Mouse (Mus musculus): ENCODE data around the gene Cdkn1b. TPM values are rescaled to one million over a fixed set of nuclear protein-coding genes. Genes with fewer than 3 reads are reported as not detected.

Cdkn1b gene
- polyA plus RNA-seq, 1 experiment from 2014 or later, result 21.7 TPM

GRCm38 (mm10) chr6:134897443-134898094 lies 22.6 kb upstream of the Cdkn1b start:
- Histone ChIP-seq H3K9ac (ENCODE audit: low read length) (peak overlapping the region; percentile 82), H3K4me1 (replicated peaks; ENCODE audit: control insufficient read depth, insufficient read depth, low read length) (peaks cover 5% of the 10 kb centered on the region), H3K9me3 (ENCODE audit: control insufficient read depth, low read length) (no peaks in the 10 kb centered on the region), H3K27me3 (ENCODE audit: control insufficient read depth, insufficient read depth, low read depth, low read length) (no peaks in the 10 kb centered on the region), H3K4me2 (ENCODE audit: low read depth, low read length) (peak overlapping the region; percentile 82), H3K36me3 (ENCODE audit: control insufficient read depth, insufficient read depth, low read length) (no peaks in the 10 kb centered on the region), H3K4me3 (ENCODE audit: low read length) (peak overlapping the region; percentile 61), H3K27ac (ENCODE audit: low read length) (peak overlapping the region; percentile 100)
- WGBS, result under 1% methylated on average over 38 of the region's 38 CpGs
- peak; percentile 95 for ATAC-seq (ENCODE audit: low read depth)

GRCm38 (mm10) chr6:134898095-134898965 lies 21.9 kb upstream of the Cdkn1b start, which contains the start of gene Gpr19:
TSS of gene Gpr19 (minus strand) at chr6:134898578.
- no peaks in the 10 kb centered on the region for H3K27me3 ChIP-seq (ENCODE audit: control insufficient read depth, insufficient read depth, low read depth, low read length)
- 1% methylated on average over 51 of the region's 51 CpGs for WGBS

GRCm38 (mm10) chr6:134903368-134903767 lies 16.8 kb upstream of the Cdkn1b start:
- 84% methylated on average over 3 of the region's 4 CpGs for WGBS
- Histone ChIP-seq H3K4me1 (replicated peaks; ENCODE audit: control insufficient read depth, insufficient read depth, low read length) (no peaks in the 10 kb centered on the region), H3K36me3 (ENCODE audit: control insufficient read depth, insufficient read depth, low read length) (no peaks in the 10 kb centered on the region), H3K4me3 (ENCODE audit: low read length) (no peak overlapping the region), H3K4me2 (ENCODE audit: low read depth, low read length) (no peak overlapping the region), H3K9me3 (ENCODE audit: control insufficient read depth, low read length) (no peaks in the 10 kb centered on the region), H3K27ac (ENCODE audit: low read length) (no peak overlapping the region), H3K9ac (ENCODE audit: low read length) (no peak overlapping the region), H3K27me3 (ENCODE audit: control insufficient read depth, insufficient read depth, low read depth, low read length) (no peaks in the 10 kb centered on the region)
- ATAC-seq (ENCODE audit: low read depth), result no peak

More at GRCm38 (mm10) chr6:134898095-134898965, 21.9 kb upstream of the Cdkn1b start, which contains the start of gene Gpr19:
- ATAC-seq (ENCODE audit: low read depth), result peak; percentile 96
- Histone ChIP-seq H3K9ac (ENCODE audit: low read length) (peak within 1 kb of the TSS; percentile 82), H3K36me3 (ENCODE audit: control insufficient read depth, insufficient read depth, low read length) (no peaks in the 10 kb centered on the region), H3K4me2 (ENCODE audit: low read depth, low read length) (peak within 1 kb of the TSS; percentile 82), H3K4me1 (replicated peaks; ENCODE audit: control insufficient read depth, insufficient read depth, low read length) (peaks cover 5% of the 10 kb centered on the region), H3K9me3 (ENCODE audit: control insufficient read depth, low read length) (no peaks in the 10 kb centered on the region), H3K27ac (ENCODE audit: low read length) (peak within 1 kb of the TSS; percentile 100), H3K4me3 (ENCODE audit: low read length) (peak within 1 kb of the TSS; percentile 61)

GRCm38 (mm10) chr6:134903891-134904884 lies 16.0 kb upstream of the Cdkn1b start:
- Histone ChIP-seq H3K27me3 (ENCODE audit: control insufficient read depth, insufficient read depth, low read depth, low read length) (no peaks in the 10 kb centered on the region), H3K4me3 (ENCODE audit: low read length) (no peak overlapping the region), H3K9ac (ENCODE audit: low read length) (no peak overlapping the region), H3K9me3 (ENCODE audit: control insufficient read depth, low read length) (no peaks in the 10 kb centered on the region), H3K27ac (ENCODE audit: low read length) (no peak overlapping the region), H3K4me2 (ENCODE audit: low read depth, low read length) (no peak overlapping the region), H3K4me1 (replicated peaks; ENCODE audit: control insufficient read depth, insufficient read depth, low read length) (no peaks in the 10 kb centered on the region), H3K36me3 (ENCODE audit: control insufficient read depth, insufficient read depth, low read length) (no peaks in the 10 kb centered on the region)
- WGBS, result 88% methylated on average over 10 of the region's 10 CpGs
- no peak for ATAC-seq (ENCODE audit: low read depth)

GRCm38 (mm10) chr6:134905811-134906210 lies 14.4 kb upstream of the Cdkn1b start:
- Histone ChIP-seq H3K4me3 (ENCODE audit: low read length) (no peak overlapping the region), H3K4me1 (replicated peaks; ENCODE audit: control insufficient read depth, insufficient read depth, low read length) (no peaks in the 10 kb centered on the region), H3K4me2 (ENCODE audit: low read depth, low read length) (no peak overlapping the region), H3K9me3 (ENCODE audit: control insufficient read depth, low read length) (no peaks in the 10 kb centered on the region), H3K36me3 (ENCODE audit: control insufficient read depth, insufficient read depth, low read length) (no peaks in the 10 kb centered on the region), H3K27ac (ENCODE audit: low read length) (no peak overlapping the region), H3K27me3 (ENCODE audit: control insufficient read depth, insufficient read depth, low read depth, low read length) (no peaks in the 10 kb centered on the region), H3K9ac (ENCODE audit: low read length) (no peak overlapping the region)
- ATAC-seq (ENCODE audit: low read depth), result no peak
- 83% methylated on average over 1 of the region's 1 CpGs for WGBS

- H3K4me1 ChIP-seq (replicated peaks; ENCODE audit: control insufficient read depth, insufficient read depth, low read length), result peaks cover 12% of the 10 kb centered on the region
- no peak overlapping the region for H3K4me2 ChIP-seq (ENCODE audit: low read depth, low read length)
- no peaks in the 10 kb centered on the region for H3K27me3 ChIP-seq (ENCODE audit: control insufficient read depth, insufficient read depth, low read depth, low read length)
- H3K9ac ChIP-seq (ENCODE audit: low read length), result no peak overlapping the region
- H3K9me3 ChIP-seq (ENCODE audit: control insufficient read depth, low read length), result no peaks in the 10 kb centered on the region
- no peak overlapping the region for H3K4me3 ChIP-seq (ENCODE audit: low read length)
- no peak for ATAC-seq (ENCODE audit: low read depth)
- H3K36me3 ChIP-seq (ENCODE audit: control insufficient read depth, insufficient read depth, low read length), result no peaks in the 10 kb centered on the region
- H3K27ac ChIP-seq (ENCODE audit: low read length), result no peak overlapping the region
- 79% methylated on average over 5 of the region's 5 CpGs for WGBS
Measured at GRCm38 (mm10) chr6:134914523-134914922, 5.7 kb upstream of the Cdkn1b start.

- no peaks in the 10 kb centered on the region for H3K9me3 ChIP-seq (ENCODE audit: control insufficient read depth, low read length)
- peak overlapping the region; percentile 97 for H3K4me2 ChIP-seq (ENCODE audit: low read depth, low read length)
- H3K27me3 ChIP-seq (ENCODE audit: control insufficient read depth, insufficient read depth, low read depth, low read length), result no peaks in the 10 kb centered on the region
- no peaks in the 10 kb centered on the region for H3K36me3 ChIP-seq (ENCODE audit: control insufficient read depth, insufficient read depth, low read length)
- ATAC-seq (ENCODE audit: low read depth), result no peak
- H3K4me1 ChIP-seq (replicated peaks; ENCODE audit: control insufficient read depth, insufficient read depth, low read length), result peaks cover 12% of the 10 kb centered on the region
- peak overlapping the region; percentile 60 for H3K4me3 ChIP-seq (ENCODE audit: low read length)
- peak overlapping the region; percentile 74 for H3K9ac ChIP-seq (ENCODE audit: low read length)
- under 1% methylated on average over 11 of the region's 11 CpGs for WGBS
- H3K27ac ChIP-seq (ENCODE audit: low read length), result peak overlapping the region; percentile 82
Measured at GRCm38 (mm10) chr6:134916641-134917040, 3.6 kb upstream of the Cdkn1b start.

- H3K4me1 ChIP-seq (replicated peaks; ENCODE audit: control insufficient read depth, insufficient read depth, low read length), result peaks cover 12% of the 10 kb centered on the region
- H3K36me3 ChIP-seq (ENCODE audit: control insufficient read depth, insufficient read depth, low read length), result no peaks in the 10 kb centered on the region
- H3K9ac ChIP-seq (ENCODE audit: low read length), result peak overlapping the region; percentile 74
- under 1% methylated on average over 11 of the region's 11 CpGs for WGBS
- H3K27me3 ChIP-seq (ENCODE audit: control insufficient read depth, insufficient read depth, low read depth, low read length), result no peaks in the 10 kb centered on the region
- peak overlapping the region; percentile 82 for H3K27ac ChIP-seq (ENCODE audit: low read length)
- H3K4me3 ChIP-seq (ENCODE audit: low read length), result peak overlapping the region; percentile 60
- no peaks in the 10 kb centered on the region for H3K9me3 ChIP-seq (ENCODE audit: control insufficient read depth, low read length)
- ATAC-seq (ENCODE audit: low read depth), result peak; percentile 16; the same call in 1 of the 2 replicates
- peak overlapping the region; percentile 97 for H3K4me2 ChIP-seq (ENCODE audit: low read depth, low read length)
Measured at GRCm38 (mm10) chr6:134917087-134917486, 3.1 kb upstream of the Cdkn1b start.

Data from lung, embryonic 16.5 days (tissue).